Mouse (Mus musculus) CH12.LX (cell line): ENCODE data around the gene Fbxl20. TPM values are rescaled to one million over a fixed set of nuclear protein-coding genes. Genes with fewer than 3 reads are reported as not detected.
A peak's percentile ranks its signal among the peaks of the same experiment; 100 is the strongest.

Source experiments
- DNase-seq: peaks from one replicate; pipeline ENCODE4 v3.0.0-alpha.2; 2013; ENCODE audit errors: extremely low read depth
- H3K27ac ChIP-seq: 2 replicates; pipeline ENCODE4 v1.5.1; 2012; ENCODE audit warnings: low read depth, mild to moderate bottlenecking, control low read depth, moderate library complexity; ENCODE audit not compliant: insufficient read depth
- H3K27me3 ChIP-seq: replicated peaks from 2 replicates; pipeline ENCODE3; 2012; ENCODE audit warnings: inconsistent platforms
- H3K36me3 ChIP-seq, 2 experiments: replicated peaks in 1 of 2; 2 replicates each; pipeline versions ENCODE3 to v1.6.1; 2012; ENCODE audit warnings: inconsistent platforms in 1 of 2, low read length in 1 of 2, mild to moderate bottlenecking in 1 of 2, mixed read lengths in 1 of 2, moderate library complexity in 1 of 2; ENCODE audit not compliant: control insufficient read depth in 1 of 2, insufficient read depth in 1 of 2
- H3K4me1 ChIP-seq, 2 experiments: 2 replicates each; pipeline ENCODE4 v1.6.1; 2012; ENCODE audit warnings: inconsistent platforms in 1 of 2, moderate library complexity in 1 of 2; ENCODE audit not compliant: insufficient read depth in 2 of 2, control insufficient read depth in 1 of 2
- H3K4me2 ChIP-seq: 2 replicates; pipeline ENCODE4 v1.6.1; 2012; ENCODE audit warnings: low read depth, mild to moderate bottlenecking, control low read depth; ENCODE audit not compliant: poor library complexity, insufficient read depth, severe bottlenecking
- H3K4me3 ChIP-seq, 3 experiments: fragments of 150-350 bp in 1 of 3; sonication (generic) in 1 of 3; replicated peaks in 1 of 3; 2 replicates each; pipeline versions ENCODE3 to v1.5.1; 2011 to 2012; ENCODE audit warnings: low read depth in 2 of 3, low read length in 2 of 3, mild to moderate bottlenecking in 2 of 3, moderate library complexity in 2 of 3, control low read depth in 1 of 3, improper control_type of control experiment in 1 of 3, inconsistent platforms in 1 of 3, mixed read lengths in 1 of 3; ENCODE audit not compliant: poor library complexity in 1 of 3
- H3K79me2 ChIP-seq: replicated peaks from 2 replicates; pipeline ENCODE4 v1.6.1; 2012; ENCODE audit warnings: mild to moderate bottlenecking, moderate library complexity; ENCODE audit not compliant: control insufficient read depth, poor library complexity, insufficient read depth, severe bottlenecking; ENCODE audit errors: extremely low read depth
- H3K9ac ChIP-seq: 2 replicates; pipeline ENCODE4 v1.6.1; 2012; ENCODE audit warnings: low read depth, mild to moderate bottlenecking, control low read depth, moderate library complexity; ENCODE audit not compliant: insufficient read depth
- H3K9me3 ChIP-seq: replicated peaks from 2 replicates; pipeline ENCODE3; 2012; ENCODE audit warnings: low read length, inconsistent platforms, mixed read lengths
- BHLHE40 ChIP-seq: IDR thresholded peaks from 2 replicates; pipeline ENCODE4 v1.6.1; 2011; ENCODE audit warnings: mild to moderate bottlenecking, low read depth, low read length, improper control_type of control experiment
- CHD1 ChIP-seq: IDR thresholded peaks from 2 replicates; pipeline ENCODE4 v1.6.1; 2012; ENCODE audit warnings: low read depth, low read length, improper control_type of control experiment, inconsistent platforms
- CHD2 ChIP-seq: IDR thresholded peaks from 2 replicates; pipeline ENCODE4 v1.6.1; 2011; ENCODE audit warnings: low read length, improper control_type of control experiment
- CTCF ChIP-seq, 2 experiments: IDR thresholded peaks in 1 of 2; conservative IDR thresholded peaks in 1 of 2; 2 replicates each; pipeline ENCODE4 v1.5.1; 2011 to 2012; ENCODE audit warnings: low read depth in 2 of 2, low read length in 2 of 2, improper control_type of control experiment in 1 of 2, inconsistent platforms in 1 of 2, mild to moderate bottlenecking in 1 of 2, moderate library complexity in 1 of 2
- E2F4 ChIP-seq: IDR thresholded peaks from 2 replicates; pipeline ENCODE4 v1.6.1; 2011; ENCODE audit warnings: low read depth, low read length, improper control_type of control experiment; ENCODE audit not compliant: insufficient replicate concordance
- ELF1 ChIP-seq: IDR thresholded peaks from 2 replicates; pipeline ENCODE4 v1.6.1; 2014; ENCODE audit warnings: low read depth, mild to moderate bottlenecking, inconsistent platforms, low read length, improper control_type of control experiment
- EP300 ChIP-seq: IDR thresholded peaks from 2 replicates; pipeline ENCODE4 v1.6.1; 2011; ENCODE audit warnings: low read length, improper control_type of control experiment
- ETS1 ChIP-seq: conservative IDR thresholded peaks from 2 replicates; pipeline ENCODE4 v1.6.1; 2012; ENCODE audit warnings: low read depth, mild to moderate bottlenecking, inconsistent platforms, low read length, improper control_type of control experiment, moderate library complexity
- GABPA ChIP-seq: IDR thresholded peaks from 2 replicates; pipeline ENCODE4 v1.6.1; 2012; ENCODE audit warnings: low read depth, low read length, improper control_type of control experiment, inconsistent platforms; ENCODE audit not compliant: insufficient replicate concordance
- HCFC1 ChIP-seq: IDR thresholded peaks from 2 replicates; pipeline ENCODE4 v1.6.1; 2012; ENCODE audit warnings: low read depth, mild to moderate bottlenecking, inconsistent platforms, low read length, improper control_type of control experiment
- IRF4 ChIP-seq: IDR thresholded peaks from 2 replicates; pipeline ENCODE4 v1.6.1; 2014; ENCODE audit warnings: low read depth, mild to moderate bottlenecking, inconsistent platforms, low read length, improper control_type of control experiment
- JUN ChIP-seq: IDR thresholded peaks from 2 replicates; pipeline ENCODE4 v1.6.1; 2011; ENCODE audit warnings: low read depth, mild to moderate bottlenecking, low read length, improper control_type of control experiment, moderate library complexity; ENCODE audit not compliant: insufficient read depth
- JUND ChIP-seq: conservative IDR thresholded peaks from 2 replicates; pipeline ENCODE4 v1.6.1; 2011; ENCODE audit warnings: low read depth, low read length, improper control_type of control experiment
- KAT2A ChIP-seq: IDR thresholded peaks from 2 replicates; pipeline ENCODE4 v1.6.1; 2012; ENCODE audit warnings: low read length, improper control_type of control experiment, inconsistent platforms; ENCODE audit not compliant: insufficient replicate concordance
- MAFK ChIP-seq: IDR thresholded peaks from 2 replicates; pipeline ENCODE4 v1.6.1; 2011; ENCODE audit warnings: low read length, improper control_type of control experiment; ENCODE audit not compliant: insufficient replicate concordance
- MAX ChIP-seq: IDR thresholded peaks from 2 replicates; pipeline ENCODE4 v1.6.1; 2011; ENCODE audit warnings: low read length, improper control_type of control experiment
- MAZ ChIP-seq: IDR thresholded peaks from 2 replicates; pipeline ENCODE4 v1.6.1; 2012; ENCODE audit warnings: low read depth, mild to moderate bottlenecking, inconsistent platforms, low read length, improper control_type of control experiment, moderate library complexity
- MEF2A ChIP-seq: IDR thresholded peaks from 2 replicates; pipeline ENCODE4 v1.6.1; 2014; ENCODE audit warnings: low read depth, mild to moderate bottlenecking, inconsistent platforms, low read length, improper control_type of control experiment, borderline replicate concordance
- MXI1 ChIP-seq: IDR thresholded peaks from 2 replicates; pipeline ENCODE4 v1.6.1; 2011; ENCODE audit warnings: mild to moderate bottlenecking, low read depth, low read length, improper control_type of control experiment
- MYC ChIP-seq: IDR thresholded peaks from 2 replicates; pipeline ENCODE4 v1.6.1; 2011; ENCODE audit warnings: low read depth, mild to moderate bottlenecking, improper control_type of control experiment, low read length
- NELFE ChIP-seq: IDR thresholded peaks from 2 replicates; pipeline ENCODE4 v1.6.1; 2011; ENCODE audit warnings: low read depth, low read length, improper control_type of control experiment
- NRF1 ChIP-seq: IDR thresholded peaks from 2 replicates; pipeline ENCODE4 v1.6.1; 2014; ENCODE audit warnings: low read depth, mild to moderate bottlenecking, inconsistent platforms, low read length, improper control_type of control experiment, moderate library complexity
- PAX5 ChIP-seq: IDR thresholded peaks from 2 replicates; pipeline ENCODE4 v1.6.1; 2012; ENCODE audit warnings: low read length, inconsistent platforms, mixed read lengths
- POLR2A ChIP-seq: IDR thresholded peaks from 2 replicates; pipeline ENCODE4 v1.6.1; 2011; ENCODE audit warnings: low read depth, mild to moderate bottlenecking, improper control_type of control experiment, low read length
- POLR2AphosphoS2 ChIP-seq: IDR thresholded peaks from 2 replicates; pipeline ENCODE4 v1.6.1; 2011; ENCODE audit warnings: low read depth, low read length, improper control_type of control experiment
- RAD21 ChIP-seq: IDR thresholded peaks from 2 replicates; pipeline ENCODE4 v1.6.1; 2011; ENCODE audit warnings: low read depth, mild to moderate bottlenecking, low read length, improper control_type of control experiment, moderate library complexity
- RCOR1 ChIP-seq: conservative IDR thresholded peaks from 2 replicates; pipeline ENCODE4 v1.6.1; 2012; ENCODE audit warnings: low read depth, mild to moderate bottlenecking, inconsistent platforms, low read length, improper control_type of control experiment
- SIN3A ChIP-seq: IDR thresholded peaks from 2 replicates; pipeline ENCODE4 v1.6.1; 2012; ENCODE audit warnings: low read length, improper control_type of control experiment, inconsistent platforms
- SMC3 ChIP-seq: IDR thresholded peaks from 2 replicates; pipeline ENCODE4 v1.6.1; 2011; ENCODE audit warnings: low read depth, low read length, improper control_type of control experiment
- TBP ChIP-seq: conservative IDR thresholded peaks from 2 replicates; pipeline ENCODE4 v1.6.1; 2011; ENCODE audit warnings: low read depth, low read length, improper control_type of control experiment
- TCF12 ChIP-seq: IDR thresholded peaks from 2 replicates; pipeline ENCODE4 v1.6.1; 2014; ENCODE audit warnings: low read depth, mild to moderate bottlenecking, inconsistent platforms, low read length, improper control_type of control experiment
- UBTF ChIP-seq: IDR thresholded peaks from 2 replicates; pipeline ENCODE4 v1.6.1; 2012; ENCODE audit warnings: low read depth, mild to moderate bottlenecking, inconsistent platforms, low read length, improper control_type of control experiment, moderate library complexity
- USF1 ChIP-seq: IDR thresholded peaks from 2 replicates; pipeline ENCODE4 v1.6.1; 2014; ENCODE audit warnings: low read depth, mild to moderate bottlenecking, inconsistent platforms, low read length, improper control_type of control experiment
- USF2 ChIP-seq: conservative IDR thresholded peaks from 2 replicates; pipeline ENCODE4 v1.6.1; 2011; ENCODE audit warnings: low read depth, low read length, improper control_type of control experiment
- ZC3H11A ChIP-seq: IDR thresholded peaks from 2 replicates; pipeline ENCODE4 v1.6.1; 2012; ENCODE audit warnings: low read depth, mild to moderate bottlenecking, inconsistent platforms, low read length, improper control_type of control experiment
- ZKSCAN1 ChIP-seq: IDR thresholded peaks from 2 replicates; pipeline ENCODE4 v1.6.1; 2012; ENCODE audit warnings: low read depth, inconsistent platforms, low read length, improper control_type of control experiment, borderline replicate concordance
- ZMIZ1 ChIP-seq: IDR thresholded peaks from 2 replicates; pipeline ENCODE4 v1.6.1; 2012; ENCODE audit warnings: low read depth, mild to moderate bottlenecking, inconsistent platforms, low read length, improper control_type of control experiment
- ZNF384 ChIP-seq: IDR thresholded peaks from 2 replicates; pipeline ENCODE4 v1.6.1; 2012; ENCODE audit warnings: low read depth, low read length, improper control_type of control experiment, inconsistent platforms
- dilution Hi-C: fragments of 300-500 bp; cut with MboI; formaldehyde crosslinking; loops from 2 replicates; pipeline ENCODE4 v1.14.3; 2020; ENCODE audit warnings: low sequenced_read_pairs; ENCODE audit not compliant: extremely low pct_unique_long_range_greater_than_20kb, extremely low pct_ligation_motif_present
- in situ Hi-C: fragments of 300-500 bp; cut with MboI; formaldehyde crosslinking; loops from 3 replicates; pipeline ENCODE4 v1.14.3; 2019; ENCODE audit warnings: low sequenced_read_pairs, low pct_ligation_motif_present, low pct_unique_long_range_greater_than_20kb, mixed read lengths
- polyA plus RNA-seq: library from polyadenylated mRNA; unstranded; fragments of >175 nt; gene quantifications from 2 replicates; pipeline ENCODE4 v1.2.1, GENCODE M21; 2012; ENCODE audit warnings: low read depth; ENCODE audit not compliant: insufficient read length
- total RNA-seq, 2 experiments: library from RNA; depleted of rRNA; stranded (reverse); fragments of 300-350 nt in 1 of 2; fragments of >200 nt in 1 of 2; gene quantifications; 2 replicates each; pipeline ENCODE4 v1.2.3; 2012 to 2014

Fbxl20 gene
- total and polyA plus RNA-seq, 3 experiments: 6.4 to 9.0 (median 7.9) TPM

GRCm38 (mm10) chr11:98086574-98086973 lies 63.6 kb downstream of the Fbxl20 start:
- no peak overlapping the region for H3K4me2 ChIP-seq
- H3K4me3 ChIP-seq: no peak overlapping the region
- H3K9me3 ChIP-seq: no peaks in the 10 kb centered on the region
- TF ChIP-seq RCOR1 (no peak), ZMIZ1 (no peak), SIN3A (no peak), USF1 (no peak), TCF12 (no peak), ZNF384 (no peak), IRF4 (peak; percentile 44; the same call in 1 of the 2 replicates), JUND (peak; percentile 31; the same call in 1 of the 2 replicates), NRF1 (no peak), POLR2AphosphoS2 (no peak), ETS1 (no peak), CHD2 (no peak), ZKSCAN1 (no peak), HCFC1 (no peak), KAT2A (no peak), PAX5 (no peak), CTCF (conservative IDR thresholded peaks at IDR 0.05 in 1 of 2, IDR thresholded peaks at IDR 0.05 in 1 of 2; ENCODE audit: low read depth in 2 of 2, low read length in 2 of 2) (peak; percentile 9 to 57; a peak in 2 of 4 replicates), RAD21 (peak; percentile 51), BHLHE40 (no peak), NELFE (no peak), MEF2A (no peak), E2F4 (no peak), POLR2A (no peak), MAX (no peak), ZC3H11A (no peak), TBP (no peak), UBTF (no peak), MXI1 (no peak), USF2 (no peak), JUN (peak; percentile 40; the same call in 1 of the 2 replicates), SMC3 (peak; percentile 38), GABPA (no peak), MAZ (no peak), MAFK (no peak), ELF1 (no peak), EP300 (no peak), MYC (no peak), CHD1 (no peak)
- no peaks in the 10 kb centered on the region for H3K79me2 ChIP-seq
- no peak overlapping the region for H3K9ac ChIP-seq
- no peak for DNase-seq
- H3K27me3 ChIP-seq: no peaks in the 10 kb centered on the region
- no peak overlapping the region for H3K27ac ChIP-seq
- H3K4me1 ChIP-seq: peaks cover 0 to 3% of the 10 kb centered on the region in 2 experiments; a peak in 1 of 4 replicates
- in situ Hi-C loops (no loop called here), dilution Hi-C loops (no loop called here)
- peaks cover 18 to 53% of the 10 kb centered on the region in 2 experiments for H3K36me3 ChIP-seq
